Mouse (Mus musculus) fat pad, adult 2 months (tissue): ENCODE data around the gene Zfp568.

ENCODE experiments used
- DNase-seq: peaks from one replicate; pipeline ENCODE4 v3.0.0-alpha.2; 2011; ENCODE audit warnings: low read depth, low spot score; ENCODE audit errors: extremely low read depth

The Zfp568 gene

DNA sequence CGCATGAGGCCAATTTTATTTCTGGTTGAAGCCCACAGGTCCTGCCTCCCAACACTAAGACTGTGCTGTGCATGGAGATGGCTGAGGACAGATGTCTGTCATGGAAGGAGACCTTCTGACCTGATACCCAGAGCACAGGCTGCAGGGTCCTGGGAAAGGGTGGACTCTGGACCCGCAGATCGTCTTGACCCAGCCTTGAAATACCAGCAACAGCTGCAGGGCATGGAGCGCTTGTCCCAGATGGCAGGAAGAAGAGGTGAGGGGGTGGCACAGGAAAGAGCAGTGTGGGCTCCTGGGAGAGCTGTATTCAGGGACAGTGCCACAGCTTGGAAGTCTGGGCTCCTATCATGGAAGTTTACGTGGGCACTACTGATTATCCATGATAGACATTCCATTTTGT lies 3.8 kb downstream of the Zfp568 start:
- DNase-seq: no peak

DNA sequence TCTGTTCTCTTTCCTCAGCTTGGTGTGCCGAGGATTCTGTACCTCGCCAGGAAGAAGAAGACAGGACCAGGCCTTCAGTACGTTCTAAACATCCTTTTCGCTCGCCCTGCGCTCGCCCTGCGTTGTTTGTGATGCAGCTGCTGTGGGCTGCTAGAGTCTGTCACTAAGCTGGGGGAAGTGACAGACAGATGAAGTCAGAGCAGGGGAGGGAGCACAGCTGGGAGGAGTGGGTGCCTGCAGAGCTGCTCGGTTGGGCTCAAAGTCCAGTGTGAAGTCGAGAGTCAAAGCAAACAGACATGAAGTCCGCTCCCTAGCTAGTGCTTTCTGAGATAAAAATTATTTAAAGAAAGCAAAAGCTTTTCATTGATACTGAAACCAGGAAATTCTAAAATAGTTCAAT lies 5.3 kb downstream of the Zfp568 start:
- no peak for DNase-seq

DNA sequence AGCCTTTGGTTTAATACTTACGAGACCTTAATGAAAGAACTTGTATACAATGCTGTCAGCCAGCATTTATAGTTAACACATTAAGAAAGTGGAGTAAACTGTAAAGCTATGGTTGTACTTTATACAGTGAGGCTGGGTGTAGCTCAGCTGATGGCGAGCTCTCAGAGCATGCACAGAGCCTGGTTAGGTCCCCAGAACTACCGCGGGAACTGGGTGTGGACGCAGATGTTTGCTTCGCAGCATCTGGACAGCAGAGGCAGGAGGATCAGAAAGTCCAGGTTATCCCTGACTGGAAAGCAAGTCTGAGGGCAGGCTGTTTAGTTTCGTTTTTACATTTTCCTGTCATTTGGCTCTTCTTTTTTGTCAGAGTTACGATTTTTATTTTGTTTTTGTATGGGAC lies 8.9 kb downstream of the Zfp568 start:
- no peak for DNase-seq

DNA sequence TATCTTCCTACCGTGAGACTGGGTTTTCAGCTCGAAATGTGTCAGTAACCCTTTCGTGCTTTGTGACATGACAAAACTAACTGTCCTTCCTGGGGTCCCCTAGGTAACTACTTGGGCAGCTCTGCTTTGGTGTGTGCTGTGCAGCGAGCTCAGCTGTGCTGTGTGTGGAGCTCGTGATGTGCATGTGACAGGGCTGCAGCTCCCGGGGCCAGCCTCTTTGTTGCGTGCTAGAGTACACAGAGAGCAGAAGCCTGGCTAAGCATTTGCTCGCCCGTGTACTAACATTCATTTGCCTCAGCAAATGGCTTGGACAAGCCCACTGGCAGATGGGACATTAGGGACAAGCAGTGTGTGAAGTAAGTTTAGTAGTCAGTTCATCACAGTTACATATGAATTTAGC lies 9.6 kb downstream of the Zfp568 start:
- DNase-seq: no peak

DNA sequence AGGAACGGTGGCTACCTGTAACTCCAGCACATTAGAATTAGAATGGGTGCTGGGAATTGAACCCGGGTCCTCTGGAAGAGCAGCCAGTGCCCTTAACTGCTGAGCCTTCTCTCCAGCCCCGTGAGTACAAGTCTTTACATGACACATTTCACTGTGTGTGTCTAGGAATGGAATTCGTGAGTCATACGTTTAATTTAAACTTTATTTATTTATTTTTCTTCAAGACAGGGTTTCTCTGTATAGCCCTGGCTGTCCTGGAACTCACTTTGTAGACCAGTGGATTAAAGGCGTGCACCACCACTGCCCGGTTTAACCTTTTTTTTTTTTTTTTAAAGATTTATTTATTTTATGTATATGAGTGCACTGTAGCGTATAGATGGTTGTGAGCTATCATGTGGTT lies 11.4 kb downstream of the Zfp568 start:
- DNase-seq: no peak

DNA sequence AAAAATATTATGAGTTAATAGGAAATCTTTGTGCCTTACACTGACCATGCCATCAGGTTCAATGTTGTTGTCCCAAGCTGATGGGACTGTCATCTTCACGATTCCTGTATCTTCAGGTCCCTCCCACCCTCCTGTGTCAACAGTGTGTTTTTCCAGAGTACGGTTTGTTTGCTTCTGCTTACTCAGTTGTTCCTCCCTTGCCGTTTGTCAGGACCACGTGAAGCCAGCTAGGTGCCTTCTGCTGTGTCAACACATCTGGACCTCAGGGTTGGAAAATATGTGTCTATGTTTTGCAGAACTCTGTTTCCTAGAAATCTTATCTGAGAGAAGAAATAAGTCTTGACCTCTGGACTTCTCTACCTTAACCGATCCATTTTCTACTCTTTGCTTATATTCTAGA lies 16.8 kb downstream of the Zfp568 start:
- no peak for DNase-seq

DNA sequence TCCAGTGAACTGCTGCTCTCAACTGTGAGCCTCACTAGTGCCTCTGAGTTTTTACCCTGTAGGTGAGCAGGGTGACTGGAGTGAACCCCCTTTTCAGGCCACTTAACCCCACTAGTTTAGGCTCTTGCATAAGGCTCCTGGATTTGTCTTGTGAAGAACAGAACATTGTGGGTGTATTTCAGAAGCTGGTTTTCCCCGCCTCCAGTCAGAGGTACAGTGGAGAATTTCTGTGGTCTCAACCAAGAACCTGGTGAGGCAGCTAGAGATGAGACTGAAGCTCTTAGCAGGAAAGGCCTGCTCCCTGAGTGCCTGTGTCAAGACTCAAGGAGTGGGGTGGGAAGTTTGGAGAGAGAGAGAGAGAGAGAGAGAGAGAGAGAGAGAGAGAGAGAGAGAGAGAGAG lies 23.8 kb downstream of the Zfp568 start:
- DNase-seq: no peak

DNA sequence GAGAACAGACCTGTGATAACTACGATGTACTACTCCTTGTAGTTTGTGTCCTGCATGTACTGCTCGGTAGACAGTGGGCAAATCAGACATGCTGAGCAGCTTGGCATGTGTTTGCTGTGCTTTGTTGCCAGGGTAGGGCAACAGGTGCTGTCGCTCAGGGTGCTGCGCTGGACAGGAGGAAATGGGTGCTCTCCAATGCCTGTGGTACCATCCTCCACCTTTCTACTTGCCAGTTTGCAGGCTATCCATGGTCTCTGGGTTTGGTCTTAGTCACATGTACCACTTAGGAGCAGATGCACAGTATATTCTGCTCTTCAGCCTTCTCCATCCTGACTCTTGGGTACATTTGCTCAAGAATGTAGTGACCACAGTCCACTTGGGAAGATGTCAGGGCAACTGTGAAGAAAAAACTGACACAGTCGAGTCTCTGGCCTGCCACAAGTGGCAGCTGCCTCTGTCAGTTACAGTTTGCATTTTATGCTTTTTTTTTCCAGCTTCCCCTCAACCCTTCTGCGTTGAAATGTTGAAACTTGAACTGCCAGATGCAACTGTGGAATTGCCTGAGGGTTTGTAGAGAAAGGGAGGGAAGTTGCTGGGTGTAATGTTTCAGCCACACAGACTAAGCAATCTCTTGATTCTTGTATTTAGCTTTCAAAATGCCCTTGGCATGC lies 24.4 kb downstream of the Zfp568 start:
- no peak for DNase-seq

DNA sequence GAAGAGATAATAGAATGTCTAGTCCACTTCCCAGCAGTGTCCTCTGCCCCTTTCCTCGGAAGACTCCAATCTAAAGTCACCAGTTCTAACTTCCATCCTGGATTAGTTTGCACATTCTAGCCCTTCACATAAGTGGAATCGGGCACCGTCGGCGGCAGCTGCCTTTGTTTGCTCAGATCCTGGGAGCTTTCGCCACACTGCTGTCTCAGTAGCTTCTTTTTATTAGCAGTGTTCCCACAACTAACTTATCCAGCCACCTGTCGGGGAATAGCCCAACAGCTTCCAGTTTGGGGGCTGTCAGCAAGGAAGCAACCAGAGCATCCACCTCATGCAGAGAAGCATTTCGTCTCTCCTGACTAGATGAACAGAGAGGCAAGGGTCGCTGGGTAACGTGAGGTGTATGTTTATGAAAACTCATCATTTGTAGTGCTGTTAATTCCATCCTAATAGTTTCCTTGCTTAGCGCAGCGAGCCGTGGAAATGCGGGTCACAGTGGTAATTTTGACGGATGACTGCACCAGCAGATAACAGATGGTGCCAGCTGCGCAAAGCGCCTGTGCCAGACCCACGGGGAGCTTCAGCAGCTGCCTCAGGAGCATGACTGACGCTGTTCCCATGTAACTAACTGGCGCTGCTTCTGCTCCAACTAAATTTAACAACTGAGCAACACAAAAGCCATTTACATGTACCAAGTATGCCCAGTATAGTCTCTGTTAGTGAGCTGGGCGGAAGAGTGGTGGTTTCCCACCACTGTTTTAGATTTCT lies 25.7 kb downstream of the Zfp568 start:
- no peak for DNase-seq

DNA sequence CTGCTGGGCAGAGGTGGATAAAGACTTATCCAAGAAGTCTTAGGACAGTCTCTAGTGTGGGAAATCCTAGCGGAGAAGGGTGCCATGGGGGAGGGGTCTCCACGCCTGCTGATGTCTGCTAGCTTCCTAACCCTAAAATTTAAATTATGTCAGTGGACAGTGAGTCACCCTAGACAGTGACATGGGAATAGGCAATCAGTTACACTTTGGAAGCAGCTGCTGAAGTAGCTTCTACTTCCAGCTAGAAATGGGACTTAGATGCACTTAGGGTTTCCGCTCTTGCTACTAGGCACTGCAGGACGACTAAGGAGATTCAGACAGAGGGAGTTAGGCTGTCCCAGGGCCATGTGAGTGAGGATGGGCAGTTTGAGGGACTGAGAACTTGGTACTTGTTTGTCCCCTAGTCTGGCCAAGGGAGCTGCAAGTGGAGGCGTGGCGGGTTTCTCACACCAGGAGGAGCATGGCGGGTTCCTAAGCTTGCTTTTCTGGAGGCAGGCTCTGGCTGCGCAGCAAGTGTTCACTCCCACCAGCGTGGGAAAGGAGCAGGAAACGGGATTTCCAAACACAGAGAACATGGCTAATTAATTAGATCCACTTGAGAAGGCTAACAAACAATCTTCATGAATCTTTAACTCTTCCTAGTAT lies 26.9 kb downstream of the Zfp568 start:
- DNase-seq: no peak

DNA sequence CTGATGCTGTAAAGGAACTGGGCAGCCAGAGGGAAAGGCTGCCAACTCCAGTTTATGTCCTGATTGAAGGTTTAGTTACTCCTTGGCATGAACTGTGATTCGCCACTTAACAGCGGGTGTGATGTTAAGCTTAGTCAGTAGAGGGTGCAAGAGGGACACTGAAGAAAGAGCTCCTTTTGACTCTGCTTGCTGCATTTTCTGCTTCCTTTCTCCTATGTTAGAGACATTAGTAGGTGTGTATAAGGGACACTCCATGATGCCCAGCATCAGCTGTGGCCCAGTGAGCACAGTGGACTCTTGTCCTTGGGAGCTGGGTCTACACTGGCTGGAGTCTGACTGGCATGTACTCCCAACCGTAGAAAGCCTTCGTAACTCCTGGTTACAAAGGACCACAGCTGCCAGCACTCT lies 29.2 kb downstream of the Zfp568 start:
- no peak for DNase-seq

DNA sequence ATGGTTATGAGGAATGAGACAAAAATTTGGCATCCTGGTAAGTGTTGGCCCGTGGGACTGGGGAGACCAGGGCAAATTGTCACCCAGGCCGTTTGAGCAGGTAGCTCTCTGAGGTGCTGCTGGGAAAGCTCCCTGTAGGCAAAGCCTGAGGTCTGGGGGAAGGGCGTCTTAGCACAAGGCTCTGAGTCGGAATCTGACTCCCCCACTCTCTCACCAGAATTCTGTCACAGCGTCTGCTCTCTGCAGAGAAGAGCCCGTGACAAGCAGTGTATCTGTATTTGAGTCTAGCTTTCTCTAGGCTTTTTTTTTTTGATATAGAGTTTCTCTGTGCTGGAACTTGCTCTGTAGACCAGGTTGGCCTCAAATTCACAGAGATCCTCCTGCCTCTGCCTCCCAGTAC lies 33.5 kb downstream of the Zfp568 start:
- DNase-seq: no peak

DNA sequence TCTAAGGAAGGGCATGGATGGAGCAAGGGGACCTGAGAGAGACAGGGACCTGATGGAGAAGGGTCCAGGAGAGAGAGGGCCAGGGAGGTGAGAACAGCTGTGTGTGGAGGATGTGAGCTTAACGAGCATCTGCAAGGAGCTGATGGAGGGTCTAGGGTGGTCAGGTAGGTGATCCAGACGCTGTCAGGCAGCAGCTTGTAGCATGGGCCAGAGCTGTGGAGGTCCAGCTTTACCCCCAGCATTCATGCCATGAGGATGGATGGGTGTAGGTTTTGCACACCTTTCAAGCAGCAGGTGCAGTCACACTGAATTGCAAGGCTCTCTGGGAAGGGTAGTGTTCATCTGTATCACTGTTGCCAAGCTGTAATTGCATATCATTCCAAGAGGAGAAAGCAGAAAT lies 35.8 kb downstream of the Zfp568 start:
- DNase-seq: no peak

DNA sequence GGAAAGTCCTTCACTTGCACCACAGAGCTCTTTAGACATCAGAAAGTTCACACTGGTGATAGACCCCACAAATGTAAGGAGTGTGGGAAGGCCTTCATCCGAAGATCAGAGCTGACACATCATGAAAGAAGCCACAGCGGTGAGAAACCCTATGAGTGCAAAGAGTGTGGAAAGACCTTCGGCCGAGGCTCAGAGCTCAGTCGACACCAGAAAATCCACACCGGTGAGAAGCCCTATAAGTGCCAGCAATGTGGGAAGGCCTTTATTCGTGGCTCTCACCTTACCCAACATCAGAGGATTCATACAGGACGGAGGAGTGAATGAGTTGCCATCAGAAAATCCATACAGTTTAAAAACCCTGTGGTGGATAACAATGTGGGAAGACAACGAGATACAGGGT lies 39.6 kb downstream of the Zfp568 start:
- DNase-seq: no peak

DNA sequence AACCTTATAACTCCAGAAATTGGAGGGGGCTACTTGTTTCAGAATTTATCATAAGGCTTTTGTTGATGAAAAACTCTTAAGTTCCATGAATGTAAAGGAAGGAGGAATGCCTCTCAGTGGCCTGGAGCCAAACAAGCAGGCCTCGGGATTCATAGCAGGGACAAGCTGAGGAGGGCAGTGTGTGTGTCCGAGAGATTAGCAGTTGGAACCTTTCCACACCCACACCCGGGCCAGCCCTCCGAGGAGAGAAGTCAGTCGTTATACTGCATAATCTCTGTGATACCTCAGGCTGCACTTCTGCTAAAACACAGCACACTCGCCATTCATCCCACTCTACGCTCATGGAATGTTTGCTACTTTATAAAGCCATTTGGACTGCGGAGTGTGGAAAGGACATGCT lies 40.0 kb downstream of the Zfp568 start:
- no peak for DNase-seq

DNA sequence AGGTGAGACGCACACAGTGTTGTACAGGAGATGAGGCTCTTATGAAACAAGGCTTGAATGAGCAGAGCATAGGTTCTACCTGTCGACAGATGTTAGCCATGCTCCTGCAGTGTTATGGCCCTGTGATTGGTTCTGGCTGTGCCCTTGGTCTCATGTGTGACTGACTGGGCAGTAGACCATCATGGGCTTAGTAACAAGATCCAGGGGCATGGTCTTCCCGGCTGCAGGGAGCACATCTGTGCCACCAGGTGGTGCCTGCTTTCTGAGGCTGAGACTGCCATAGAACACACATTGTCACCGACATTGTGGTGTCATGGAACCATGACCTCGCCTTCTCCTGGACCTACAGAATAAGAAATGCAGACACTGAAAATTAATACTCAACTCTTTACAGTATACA lies 41.6 kb downstream of the Zfp568 start:
- no peak for DNase-seq

DNA sequence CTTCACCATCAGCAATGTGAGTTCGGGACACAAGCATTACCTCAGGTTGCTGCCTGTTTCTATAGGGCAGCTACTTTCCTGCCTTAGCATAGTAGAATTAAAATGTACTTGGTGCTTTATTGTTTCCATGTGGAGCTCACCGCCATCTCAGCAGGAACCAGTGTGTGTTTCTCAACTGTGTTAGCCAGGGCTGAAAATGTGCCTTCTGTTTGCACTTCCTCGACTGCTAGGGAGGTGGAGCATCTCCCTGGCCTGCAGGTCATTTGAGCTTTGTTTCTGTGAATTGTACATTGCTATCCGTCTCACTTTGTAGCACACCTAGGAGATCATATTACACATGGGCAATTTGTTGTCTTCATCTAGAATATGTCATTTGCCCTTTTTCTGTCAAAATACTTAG lies 43.6 kb downstream of the Zfp568 start:
- no peak for DNase-seq

DNA sequence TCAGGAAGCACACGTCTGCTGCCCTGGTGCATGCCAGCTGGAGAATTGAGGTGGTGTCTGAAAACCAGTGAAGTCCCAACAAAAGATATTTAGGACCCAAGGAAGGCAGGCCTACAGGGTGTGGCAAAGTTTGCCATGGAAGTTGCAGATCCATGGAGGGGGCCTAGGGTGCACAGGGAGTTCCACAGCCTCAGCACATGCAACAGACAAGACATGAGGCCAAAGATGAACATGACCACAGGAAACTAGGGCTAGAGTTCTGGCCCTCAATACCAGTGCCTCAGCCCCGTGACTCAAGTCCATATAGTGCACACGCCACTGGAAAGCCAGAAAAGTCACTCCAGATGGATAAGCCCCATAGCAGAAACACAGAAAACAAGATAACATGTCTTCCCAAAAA lies 44.8 kb downstream of the Zfp568 start:
- no peak for DNase-seq

DNA sequence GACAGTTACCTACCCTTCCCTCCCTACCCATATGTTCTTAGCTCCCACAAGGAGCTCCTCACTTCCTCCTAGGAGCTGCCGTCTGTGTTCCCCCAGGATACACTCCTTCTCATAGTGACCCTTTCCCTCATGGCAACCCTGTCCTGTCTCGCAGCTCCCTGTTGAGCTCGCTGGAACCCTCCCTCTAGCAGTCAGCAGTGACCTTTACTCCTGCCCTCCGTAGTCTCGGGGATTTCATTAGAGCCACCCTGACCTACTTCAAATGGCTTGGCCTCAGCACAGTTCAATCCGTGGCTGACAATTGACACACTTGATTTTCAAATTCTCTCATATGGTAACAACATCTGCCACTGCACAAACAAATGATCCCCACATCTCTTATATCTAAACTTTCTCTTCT lies 46.9 kb downstream of the Zfp568 start:
- DNase-seq: no peak

DNA sequence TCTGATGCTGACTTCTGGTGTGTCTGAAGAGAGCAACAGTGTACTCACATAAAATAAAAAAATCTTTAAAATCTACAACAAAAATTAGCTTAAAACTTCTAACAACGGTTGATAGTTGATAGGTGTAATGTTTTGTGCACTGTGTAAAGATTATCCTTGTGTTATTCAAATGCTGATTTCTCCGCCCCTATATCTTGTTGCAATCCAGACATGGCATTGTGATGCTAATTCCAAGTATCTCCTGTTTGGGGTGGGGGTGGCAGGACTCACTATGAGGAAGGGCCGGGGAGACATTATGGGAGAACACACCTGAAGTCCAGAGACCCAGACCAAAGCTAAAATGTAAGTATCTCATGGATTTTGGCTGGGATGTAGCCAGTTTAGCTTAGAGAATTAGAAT lies 47.6 kb downstream of the Zfp568 start:
- no peak for DNase-seq

DNA sequence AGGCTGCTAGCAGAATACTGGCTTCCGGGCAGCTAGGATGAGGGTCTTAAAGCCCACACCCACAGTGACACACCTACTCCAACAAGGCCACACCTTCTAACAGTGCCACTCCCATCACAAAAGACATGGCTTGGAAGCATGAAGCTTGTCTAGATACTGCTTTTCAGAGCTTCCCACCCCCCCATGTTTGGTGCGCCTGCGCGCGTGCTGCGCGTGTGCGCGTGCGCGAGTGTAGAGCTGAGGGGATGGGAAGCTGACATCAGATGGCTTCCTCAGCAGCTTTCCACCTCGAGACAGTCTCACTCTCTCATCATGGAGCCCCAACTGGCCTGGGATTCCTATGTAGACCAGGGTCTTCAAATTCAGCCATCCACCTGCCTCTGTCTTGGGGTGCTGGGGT lies 50.6 kb downstream of the Zfp568 start:
- DNase-seq: no peak

DNA sequence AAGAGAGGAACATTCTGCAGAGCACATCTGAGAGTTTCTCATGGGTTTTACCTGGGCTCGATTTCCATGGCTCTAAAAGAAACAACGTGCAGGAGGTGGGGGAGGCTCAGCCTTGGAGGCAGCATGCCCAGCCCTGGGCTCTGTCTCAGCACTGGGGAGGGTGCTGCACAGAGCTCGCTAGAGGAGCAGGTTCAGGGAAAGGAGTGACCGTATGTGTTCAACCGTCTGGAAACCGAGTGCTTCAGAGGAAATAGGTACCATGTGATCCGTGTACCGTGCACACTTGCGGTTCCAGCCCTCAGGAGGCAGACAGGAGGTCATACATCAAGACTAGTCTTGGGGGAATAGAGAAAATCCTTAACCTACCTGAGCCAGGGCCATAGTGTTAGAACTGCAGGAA lies 60.6 kb downstream of the Zfp568 start:
- DNase-seq: no peak
